Mouse (Mus musculus) intestine, postnatal 0 days (tissue): ENCODE data around the gene Aip. TPM values are rescaled to one million over a fixed set of nuclear protein-coding genes. Genes with fewer than 3 reads are reported as not detected.

ENCODE experiments used
- ATAC-seq: fragments of 200-750 bp; cut with Nextera tagmentation; 2 replicates; pipeline ENCODE4 v1.8.0; 2017; ENCODE audit warnings: mild to moderate bottlenecking, moderate TSS enrichment, moderate library complexity
- H3K27ac ChIP-seq: fragments of 300-500 bp; sonication (generic); 2 replicates; pipeline ENCODE4 v1.5.1; 2014; ENCODE audit warnings: mild to moderate bottlenecking, low read depth, low read length, moderate library complexity
- H3K27me3 ChIP-seq: fragments of 300-500 bp; sonication (generic); replicated peaks from 2 replicates; pipeline ENCODE4 v1.6.1; 2014; ENCODE audit warnings: low read length, mixed read lengths; ENCODE audit not compliant: control insufficient read depth, insufficient read depth
- H3K36me3 ChIP-seq: fragments of 300-500 bp; sonication (generic); 2 replicates; pipeline ENCODE4 v1.6.1; 2014; ENCODE audit warnings: mild to moderate bottlenecking, moderate library complexity; ENCODE audit not compliant: control insufficient read depth, insufficient read depth
- H3K4me1 ChIP-seq: fragments of 300-500 bp; sonication (generic); replicated peaks from 2 replicates; pipeline ENCODE4 v1.6.1; 2014; ENCODE audit warnings: antibody characterized with exemption, low read length, mixed read lengths; ENCODE audit not compliant: control insufficient read depth, insufficient read depth
- H3K4me2 ChIP-seq: fragments of 300-500 bp; sonication (generic); replicated peaks from 2 replicates; pipeline ENCODE4 v1.6.1; 2014; ENCODE audit warnings: low read depth, mild to moderate bottlenecking, moderate library complexity
- H3K4me3 ChIP-seq: fragments of 300-500 bp; sonication (generic); 2 replicates; pipeline ENCODE4 v1.5.1; 2014; ENCODE audit warnings: low read depth, low read length
- H3K9ac ChIP-seq: fragments of 300-500 bp; sonication (generic); 2 replicates; pipeline ENCODE4 v1.6.1; 2014; ENCODE audit warnings: mild to moderate bottlenecking, low read depth, low read length
- H3K9me3 ChIP-seq: fragments of 300-500 bp; sonication (generic); 2 replicates; pipeline ENCODE4 v1.6.1; 2016; ENCODE audit warnings: mixed run types; ENCODE audit not compliant: control insufficient read depth
- CTCF ChIP-seq: sonication (generic); IDR thresholded peaks from 2 replicates; pipeline ENCODE4 v1.5.1; 2016; ENCODE audit warnings: low read depth, mild to moderate bottlenecking, control low read depth, antibody characterized with exemption, moderate library complexity
- WGBS: fragments of 180-500 bp; shearing (Covaris S2); extraction: QIAGEN DNeasy Blood & Tissue Kit; methylation state at CpG from one replicate; pipeline ENCODE4 v1.1.7; 2014; 5-methylcytosine and 5-hydroxymethylcytosine counted together
- polyA plus RNA-seq: library from polyadenylated mRNA; unstranded; fragments of >200 nt; fragmentation: Nextera tagmentation; extraction: Ambion mirVana; gene quantifications from 2 replicates; pipeline ENCODE4 v1.2.1, GENCODE M21; 2015

The Aip gene
- polyA plus RNA-seq, 1 experiment from 2014 or later = 42.0 TPM

DNA sequence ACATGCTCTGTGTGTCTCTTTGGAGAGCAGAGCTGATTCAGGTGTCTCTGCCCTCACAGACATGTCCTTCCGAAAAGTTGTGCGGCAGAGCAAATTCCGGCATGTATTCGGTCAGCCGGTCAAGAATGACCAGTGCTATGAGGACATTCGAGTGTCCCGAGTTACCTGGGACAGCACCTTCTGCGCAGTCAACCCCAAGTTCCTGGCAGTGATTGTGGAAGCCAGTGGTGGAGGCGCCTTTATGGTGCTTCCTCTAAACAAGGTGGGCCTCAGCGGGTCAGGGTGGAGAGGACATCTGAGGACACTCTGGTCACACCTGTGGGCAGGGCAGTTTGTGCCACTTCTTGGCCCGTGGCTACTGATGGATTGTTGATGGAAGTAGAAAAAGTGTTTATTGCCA lies 23.6 kb upstream of the Aip start:
- peak overlapping the region; percentile 95 for H3K9ac ChIP-seq
- H3K27ac ChIP-seq = peak overlapping the region; percentile 95
- TF ChIP-seq CTCF = no peak
- peaks cover 9% of the 10 kb centered on the region; the same call in 1 of the 2 replicates for H3K4me1 ChIP-seq
- peaks cover 43% of the 10 kb centered on the region for H3K36me3 ChIP-seq
- 68% methylated on average over 11 of the region's 11 CpGs for WGBS
- peak overlapping the region; percentile 84 for H3K4me3 ChIP-seq
- H3K9me3 ChIP-seq = no peaks in the 10 kb centered on the region
- H3K4me2 ChIP-seq = peak overlapping the region; percentile 80
- no peak; the same call in 1 of the 2 replicates for ATAC-seq
- no peaks in the 10 kb centered on the region for H3K27me3 ChIP-seq

DNA sequence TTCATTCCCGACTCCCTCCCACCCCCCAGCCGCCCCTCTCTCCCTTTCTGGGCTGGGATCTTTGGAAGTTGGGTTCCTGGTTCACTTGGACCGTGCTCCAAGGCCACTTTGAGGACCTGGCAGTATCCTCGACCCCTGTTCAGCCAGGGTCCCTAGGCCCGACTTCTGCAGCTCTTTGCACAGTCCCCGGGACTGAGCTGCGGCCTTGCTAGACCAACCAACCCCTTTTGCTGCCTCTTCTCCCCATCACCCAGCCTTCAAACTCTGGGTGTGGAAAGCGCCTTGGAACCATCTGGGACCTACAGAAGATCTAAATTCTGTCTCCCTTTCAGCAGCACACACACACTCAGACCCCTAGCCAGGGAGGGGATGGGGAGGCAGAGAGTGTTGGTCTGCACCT lies 23.2 kb upstream of the Aip start:
- Histone ChIP-seq H3K27me3 (no peaks in the 10 kb centered on the region), H3K4me3 (peak overlapping the region; percentile 84), H3K27ac (peak overlapping the region; percentile 95), H3K4me1 (peaks cover 9% of the 10 kb centered on the region; the same call in 1 of the 2 replicates), H3K9me3 (no peaks in the 10 kb centered on the region), H3K36me3 (peaks cover 39% of the 10 kb centered on the region), H3K9ac (peak overlapping the region; percentile 95), H3K4me2 (peak overlapping the region; percentile 80)
- ATAC-seq = no peak
- TF ChIP-seq CTCF = no peak
- WGBS = 3% methylated on average over 7 of the region's 8 CpGs

DNA sequence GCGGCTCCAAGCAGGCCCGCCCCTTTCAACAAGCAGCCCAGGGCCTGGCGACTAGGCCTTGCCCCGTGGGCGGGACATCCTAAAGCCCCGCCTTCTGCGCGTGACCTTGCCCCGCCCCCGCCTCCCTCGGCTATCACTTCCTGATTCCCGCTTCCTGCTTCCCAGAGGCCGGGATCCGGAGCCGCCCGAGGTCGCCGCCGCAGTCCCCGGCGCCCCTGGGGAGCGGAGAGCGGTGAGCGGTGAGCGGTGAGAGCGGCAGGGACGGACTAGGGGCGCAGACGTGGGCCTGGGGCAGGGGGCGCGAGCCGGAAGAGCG lies 22.8 kb upstream of the Aip start, which contains the start of gene Coro1b:
Gene Coro1b, plus strand, starts transcription at position 129 of the 316 bp plus-strand sequence.
- Histone ChIP-seq H3K4me1 (peaks cover 9% of the 10 kb centered on the region; the same call in 1 of the 2 replicates), H3K27me3 (no peaks in the 10 kb centered on the region), H3K4me3 (peak within 1 kb of the TSS; percentile 84), H3K9ac (peak within 1 kb of the TSS; percentile 95), H3K9me3 (no peaks in the 10 kb centered on the region), H3K36me3 (peaks cover 35% of the 10 kb centered on the region), H3K4me2 (peak within 1 kb of the TSS; percentile 80), H3K27ac (peak within 1 kb of the TSS; percentile 95)
- no peak for TF ChIP-seq CTCF
- peak; percentile 85 for ATAC-seq
- under 1% methylated on average over 33 of the region's 33 CpGs for WGBS

DNA sequence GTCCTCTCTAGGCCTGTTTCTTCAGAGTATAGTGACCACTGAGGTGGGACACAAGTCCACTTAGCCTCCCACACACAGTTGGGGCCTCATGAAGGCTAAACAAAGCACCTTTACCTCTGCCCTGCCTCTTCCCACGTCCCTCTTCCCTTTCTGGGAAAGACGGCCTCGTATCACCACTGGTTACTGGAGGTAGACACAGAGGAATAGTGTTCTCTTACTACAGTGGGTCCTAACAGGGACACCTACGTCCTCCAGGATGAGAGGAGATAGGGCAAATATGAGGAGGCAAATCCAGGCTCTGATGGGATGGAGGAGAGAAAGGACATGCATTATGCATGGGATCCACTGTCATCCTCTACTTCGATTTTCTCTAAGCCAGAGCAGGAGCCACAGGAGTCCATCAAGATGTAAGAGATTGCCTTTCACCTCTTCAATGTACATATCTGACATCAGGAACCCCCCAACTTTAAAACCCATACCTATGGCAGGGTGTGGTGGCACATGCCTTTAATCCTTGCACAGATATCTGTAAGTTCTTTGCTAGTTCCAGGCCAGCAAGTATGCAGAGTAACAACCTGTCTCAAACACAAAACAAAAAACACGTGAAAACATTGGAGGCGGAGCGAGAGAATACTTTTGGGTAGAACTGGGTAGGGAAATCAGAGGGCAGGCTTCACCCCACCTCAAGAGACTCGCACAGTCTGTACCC lies 22.3 kb upstream of the Aip start:
- Histone ChIP-seq H3K27ac (no peak overlapping the region), H3K9ac (0 out of 2 replicates have a peak overlapping the region, but pooled peaks have one; percentile 95), H3K27me3 (no peaks in the 10 kb centered on the region), H3K4me1 (peaks cover 9% of the 10 kb centered on the region; the same call in 1 of the 2 replicates), H3K4me2 (peak overlapping the region; percentile 80), H3K9me3 (no peaks in the 10 kb centered on the region), H3K36me3 (peaks cover 30% of the 10 kb centered on the region), H3K4me3 (peak overlapping the region; percentile 84)
- 42% methylated on average over 9 of the region's 9 CpGs for WGBS
- ATAC-seq = 0 out of 2 replicates have a peak, but pooled peaks have one; percentile 0
- no peak for TF ChIP-seq CTCF

DNA sequence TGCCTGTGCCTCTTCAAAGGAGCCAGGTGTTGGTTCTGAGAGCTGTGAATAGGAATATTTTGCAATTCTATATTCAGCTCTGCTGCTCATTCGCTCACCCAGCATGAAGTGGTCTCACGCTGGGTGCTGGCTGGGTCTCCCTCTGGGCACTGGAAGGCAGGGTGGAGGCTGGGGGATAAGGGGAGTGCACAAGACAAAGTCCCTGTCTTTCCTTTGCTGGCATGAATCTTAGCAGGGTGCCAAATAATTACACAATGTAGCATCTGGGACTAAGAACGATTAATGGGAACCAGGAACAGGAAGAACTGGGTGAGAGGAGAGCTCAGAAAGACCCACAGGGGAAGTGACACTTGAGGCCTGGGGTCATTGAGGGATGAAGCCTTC lies 21.4 kb upstream of the Aip start:
- Histone ChIP-seq H3K27me3 (no peaks in the 10 kb centered on the region), H3K36me3 (peaks cover 21% of the 10 kb centered on the region), H3K27ac (no peak overlapping the region), H3K4me1 (peaks cover 9% of the 10 kb centered on the region; the same call in 1 of the 2 replicates), H3K4me2 (no peak overlapping the region), H3K4me3 (no peak overlapping the region), H3K9me3 (no peaks in the 10 kb centered on the region), H3K9ac (no peak overlapping the region)
- no peak for TF ChIP-seq CTCF
- WGBS = 74% methylated on average over 3 of the region's 3 CpGs
- ATAC-seq = no peak

DNA sequence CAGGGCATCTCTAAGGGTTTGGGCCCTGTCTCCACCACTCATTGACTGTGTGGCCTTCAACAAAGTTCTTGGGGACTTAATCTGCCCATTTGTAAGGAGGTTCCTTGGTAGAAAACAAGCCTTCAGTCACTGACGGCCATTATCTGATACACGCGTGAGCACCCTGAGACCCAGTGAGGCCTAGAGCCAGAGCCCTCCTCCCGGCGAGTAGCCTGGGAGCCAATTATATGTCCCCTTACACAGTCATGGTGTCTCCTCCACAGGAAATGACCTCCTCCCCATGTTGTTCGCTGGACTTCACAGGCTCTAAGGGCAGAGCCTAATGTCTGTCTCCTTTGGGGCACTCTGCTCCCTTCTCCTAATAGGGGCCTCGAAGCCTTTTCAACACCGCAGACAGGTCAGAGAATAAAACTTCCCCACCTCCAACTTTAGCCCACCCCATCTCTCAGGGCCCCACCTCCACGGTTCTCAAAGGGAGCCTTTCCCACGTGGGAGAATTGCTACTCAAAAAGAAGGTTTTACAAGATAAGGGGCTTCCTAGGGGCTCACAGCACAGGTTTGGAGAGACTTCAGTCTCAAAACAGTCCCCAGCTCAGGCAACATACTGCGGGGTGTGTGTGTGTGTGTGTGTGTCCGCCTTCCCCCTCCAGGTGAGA lies 20.8 kb upstream of the Aip start:
- no peak for TF ChIP-seq CTCF
- Histone ChIP-seq H3K9ac (no peak overlapping the region), H3K9me3 (no peaks in the 10 kb centered on the region), H3K4me3 (no peak overlapping the region), H3K4me2 (no peak overlapping the region), H3K27me3 (no peaks in the 10 kb centered on the region), H3K27ac (no peak overlapping the region), H3K4me1 (peaks cover 9% of the 10 kb centered on the region; the same call in 1 of the 2 replicates), H3K36me3 (peaks cover 17% of the 10 kb centered on the region)
- ATAC-seq = no peak
- 73% methylated on average over 12 of the region's 12 CpGs for WGBS
